Mouse (Mus musculus) embryonic facial prominence, embryonic 10.5 days (tissue): Measurements from ENCODE around the gene Cd1d1. TPM values are rescaled to one million over a fixed set of nuclear protein-coding genes. Genes with fewer than 3 reads are reported as not detected.
"Not testable (repeated sequence)": the region's sequence is repeated elsewhere in the genome, so short reads cannot be mapped to it uniquely, and the experiment has no call there.

Experiments
- DNase-seq: peaks from one replicate; pipeline ENCODE4 v3.0.0-alpha.2; 2017; ENCODE audit warnings: low spot score
- H3K27ac ChIP-seq: fragments of 300-500 bp; sonication (generic); replicated peaks from 2 replicates; pipeline ENCODE4 v1.5.1; 2016; ENCODE audit warnings: mild to moderate bottlenecking
- H3K27me3 ChIP-seq: fragments of 300-500 bp; sonication (generic); replicated peaks from 2 replicates; pipeline ENCODE4 v1.6.1; 2016; ENCODE audit warnings: low read depth, mild to moderate bottlenecking; ENCODE audit not compliant: poor library complexity, severe bottlenecking
- H3K36me3 ChIP-seq: fragments of 300-500 bp; sonication (generic); replicated peaks from 2 replicates; pipeline ENCODE4 v1.6.1; 2016; ENCODE audit warnings: mild to moderate bottlenecking, moderate library complexity
- H3K4me1 ChIP-seq: fragments of 300-500 bp; sonication (generic); 2 replicates; pipeline ENCODE4 v1.6.1; 2016
- H3K4me3 ChIP-seq: fragments of 300-500 bp; sonication (generic); 2 replicates; pipeline ENCODE4 v1.5.1; 2016; ENCODE audit warnings: mild to moderate bottlenecking, moderate library complexity
- H3K9me3 ChIP-seq: fragments of 300-500 bp; sonication (generic); 2 replicates; pipeline ENCODE4 v1.6.1; 2016; ENCODE audit warnings: mild to moderate bottlenecking
- WGBS: fragments of 180-500 bp; shearing (Covaris S2); methylation state at CpG from one replicate; pipeline ENCODE4 v1.1.7; 2016; 5-methylcytosine and 5-hydroxymethylcytosine counted together
- polyA plus RNA-seq: library from polyadenylated mRNA; unstranded; fragments of >200 nt; fragmentation: Nextera tagmentation; extraction: Ambion mirVana; gene quantifications from 2 replicates; pipeline ENCODE4 v1.2.1, GENCODE M21; 2016

The Cd1d1 gene
- polyA plus RNA-seq, 1 experiment from 2014 or later, result 28.9 TPM

DNA sequence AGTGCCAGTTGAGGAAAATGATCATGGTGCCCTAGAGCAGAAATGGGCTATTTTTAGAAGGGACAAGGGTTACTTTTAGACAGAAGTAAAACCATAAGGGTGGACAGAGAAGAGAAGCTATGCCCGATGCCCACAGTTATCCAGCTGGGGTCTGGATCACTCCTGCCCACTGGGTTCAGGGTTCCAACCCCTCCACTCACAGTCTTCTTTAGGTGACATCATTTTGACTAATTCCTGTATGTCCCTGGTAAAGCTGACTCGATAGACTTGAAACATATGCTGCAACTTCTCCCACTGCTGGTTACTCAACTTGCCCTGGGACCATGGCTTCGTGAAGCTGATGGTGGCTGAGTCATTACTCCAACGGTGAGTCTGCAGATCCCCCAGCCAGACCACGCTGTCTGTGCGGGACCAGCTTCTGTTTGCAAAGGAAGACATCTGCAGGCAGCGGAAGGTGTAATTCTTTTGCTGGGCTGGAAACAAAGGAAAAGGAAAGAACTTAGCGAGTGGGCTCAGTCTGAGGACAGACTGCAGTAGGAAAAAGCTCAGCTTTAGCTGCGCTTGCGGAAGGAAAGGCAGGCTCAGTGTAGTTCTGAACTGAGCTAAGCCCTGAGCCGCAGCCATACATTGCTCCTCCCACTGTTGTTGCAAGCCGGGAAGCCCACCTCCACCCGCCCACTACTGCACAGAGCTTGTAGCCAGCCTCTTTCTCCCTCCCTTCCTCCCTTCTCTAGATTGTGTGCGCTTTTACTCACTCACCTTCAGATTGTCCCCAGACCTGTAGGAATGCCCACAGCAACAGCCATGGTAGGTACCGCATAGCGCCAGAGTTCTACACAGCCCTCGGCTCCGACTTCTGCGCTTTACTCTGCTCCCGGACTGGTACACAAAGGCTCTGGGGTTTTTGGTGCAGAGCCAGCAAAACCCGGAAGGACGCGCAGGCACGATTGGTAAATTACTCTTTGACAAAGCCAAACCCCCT is 517 bp downstream of the Cd1d1 start:
- not testable (repeated sequence) for H3K36me3 ChIP-seq, H3K9me3 ChIP-seq, H3K27me3 ChIP-seq
- peak overlapping the region; percentile 67 for H3K4me3 ChIP-seq
- peaks cover 11% of the 10 kb centered on the region for H3K4me1 ChIP-seq
- H3K27ac ChIP-seq, result peak overlapping the region; percentile 92
- DNase-seq, result peak; percentile 84
- WGBS, result 8% methylated on average over 24 of the region's 24 CpGs

DNA sequence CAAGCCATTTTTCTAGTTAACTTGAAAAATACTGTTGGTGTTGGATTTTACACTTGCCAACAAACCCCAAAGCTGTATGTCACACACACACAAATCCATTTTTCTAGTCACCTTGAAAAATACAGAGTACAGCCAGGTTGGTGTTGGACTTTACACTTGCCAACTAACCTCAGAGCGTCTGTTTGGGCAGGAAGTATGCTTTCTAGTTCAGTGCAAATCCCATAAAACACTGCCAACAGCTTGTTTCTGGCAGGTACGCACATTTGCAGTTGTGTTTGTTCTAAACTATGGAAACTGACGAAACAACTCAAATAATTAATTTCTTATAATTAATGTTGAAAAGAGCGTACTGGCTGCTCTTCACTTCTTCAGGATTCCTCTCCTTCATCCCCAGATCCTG is 3.1 kb downstream of the Cd1d1 start:
- 89% methylated on average over 4 of the region's 4 CpGs for WGBS
- H3K4me1 ChIP-seq, result peaks cover 11% of the 10 kb centered on the region

DNA sequence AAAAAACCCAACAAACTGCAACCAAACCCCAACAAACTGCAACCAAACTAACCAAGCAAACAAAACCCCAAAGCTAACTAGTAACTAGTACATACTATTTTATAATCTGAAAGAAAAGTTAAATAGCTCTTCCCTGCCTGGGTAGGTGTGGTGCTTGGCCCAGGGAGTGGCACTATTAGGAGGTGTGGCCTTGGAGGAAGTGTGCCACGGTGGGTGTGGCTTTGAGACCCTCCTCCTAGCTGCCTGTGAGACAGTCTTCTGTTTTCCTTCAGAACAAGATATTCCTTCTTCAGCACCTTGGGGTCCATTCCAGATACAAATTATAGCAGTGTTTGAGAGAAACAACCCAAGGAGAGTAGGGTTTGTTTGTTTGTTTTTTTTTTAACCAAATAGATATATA is 3.9 kb downstream of the Cd1d1 start:
- Histone ChIP-seq H3K27me3 (no peaks in the 10 kb centered on the region), H3K36me3 (no peaks in the 10 kb centered on the region), H3K4me1 (peaks cover 6% of the 10 kb centered on the region), H3K4me3 (no peak overlapping the region), H3K27ac (no peak overlapping the region), H3K9me3 (no peaks in the 10 kb centered on the region)
- no peak for DNase-seq
- WGBS, result 65% methylated on average over 1 of the region's 1 CpGs

More for the DNA sequence above, 3.1 kb downstream of the Cd1d1 start:
- no peak for DNase-seq
- Histone ChIP-seq H3K27me3 (no peaks in the 10 kb centered on the region), H3K36me3 (no peaks in the 10 kb centered on the region), H3K27ac (no peak overlapping the region), H3K4me3 (no peak overlapping the region), H3K9me3 (no peaks in the 10 kb centered on the region)

DNA sequence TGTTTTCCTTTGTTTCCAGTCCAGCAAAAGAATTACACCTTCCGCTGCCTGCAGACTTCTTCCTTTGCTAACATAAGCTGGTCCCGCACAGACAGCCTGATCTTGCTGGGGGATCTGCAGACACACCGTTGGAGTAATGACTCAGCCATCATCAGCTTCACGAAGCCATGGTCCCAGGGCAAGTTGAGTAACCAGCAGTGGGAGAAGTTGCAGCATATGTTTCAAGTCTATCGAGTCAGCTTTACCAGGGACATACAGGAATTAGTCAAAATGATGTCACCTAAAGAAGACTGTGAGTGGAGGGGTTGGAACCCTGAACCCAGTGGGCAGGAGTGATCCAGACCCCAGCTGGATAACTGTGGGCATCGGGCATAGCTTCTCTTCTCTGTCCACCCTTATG is 12.3 kb downstream of the Cd1d1 start:
- not testable (repeated sequence) for H3K4me1 ChIP-seq, DNase-seq, H3K27me3 ChIP-seq, H3K36me3 ChIP-seq, H3K9me3 ChIP-seq
- WGBS, result 52% methylated on average over 6 of the region's 6 CpGs
- H3K4me3 ChIP-seq, result peak overlapping the region; percentile 54
- H3K27ac ChIP-seq, result peak overlapping the region; percentile 79

DNA sequence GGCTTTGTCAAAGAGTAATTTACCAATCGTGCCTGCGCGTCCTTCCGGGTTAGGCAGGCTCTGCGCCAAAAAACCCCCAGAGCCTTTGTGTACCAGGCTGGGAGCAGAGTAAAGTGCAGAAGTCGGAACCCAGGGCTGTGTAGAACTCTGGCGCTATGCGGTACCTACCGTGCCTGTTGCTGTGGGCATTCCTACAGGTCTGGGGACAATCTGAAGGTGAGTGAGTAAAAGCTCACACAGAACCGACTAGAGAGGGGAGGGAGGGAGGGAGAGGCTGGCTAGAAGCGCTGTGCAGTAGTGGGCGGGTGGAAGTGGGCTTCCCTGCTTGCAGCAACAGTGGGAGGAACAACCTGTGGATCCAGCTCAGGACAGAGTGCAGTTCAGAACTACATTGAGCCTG is 12.8 kb downstream of the Cd1d1 start:
- Histone ChIP-seq H3K36me3 (no peaks in the 10 kb centered on the region), H3K27me3 (0 out of 2 replicates have a peak, but pooled peaks cover 5% of the 10 kb centered on the region), H3K9me3 (no peaks in the 10 kb centered on the region), H3K4me3 (peak overlapping the region; percentile 54), H3K27ac (peak overlapping the region; percentile 79), H3K4me1 (peaks cover 6% of the 10 kb centered on the region)
- 22% methylated on average over 12 of the region's 12 CpGs for WGBS
- DNase-seq, result peak; percentile 52

DNA sequence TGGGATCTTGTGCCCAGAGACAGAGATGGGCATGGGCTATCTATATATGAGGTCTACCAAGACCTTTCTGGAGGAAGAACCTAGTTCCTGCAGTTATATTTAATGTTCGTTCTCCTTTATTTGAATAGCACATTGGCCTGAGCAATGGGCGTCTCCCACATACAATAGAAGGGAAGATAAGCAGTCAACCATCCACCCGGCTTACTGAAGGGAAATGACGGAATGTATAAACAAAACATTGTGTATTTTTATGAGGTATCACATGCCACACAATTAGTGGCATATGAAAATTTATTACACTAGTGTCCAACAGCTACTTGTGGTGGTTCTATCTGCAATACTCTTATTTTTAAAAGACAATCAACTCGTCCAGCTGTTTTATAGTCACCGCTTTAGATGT is 15.9 kb downstream of the Cd1d1 start:
- H3K36me3 ChIP-seq, result no peaks in the 10 kb centered on the region
- 92% methylated on average over 6 of the region's 6 CpGs for WGBS
- H3K27ac ChIP-seq, result no peak overlapping the region
- H3K27me3 ChIP-seq, result 0 out of 2 replicates have a peak, but pooled peaks cover 5% of the 10 kb centered on the region
- no peaks in the 10 kb centered on the region for H3K9me3 ChIP-seq
- no peak overlapping the region for H3K4me3 ChIP-seq
- DNase-seq, result no peak
- H3K4me1 ChIP-seq, result peaks cover 6% of the 10 kb centered on the region

DNA sequence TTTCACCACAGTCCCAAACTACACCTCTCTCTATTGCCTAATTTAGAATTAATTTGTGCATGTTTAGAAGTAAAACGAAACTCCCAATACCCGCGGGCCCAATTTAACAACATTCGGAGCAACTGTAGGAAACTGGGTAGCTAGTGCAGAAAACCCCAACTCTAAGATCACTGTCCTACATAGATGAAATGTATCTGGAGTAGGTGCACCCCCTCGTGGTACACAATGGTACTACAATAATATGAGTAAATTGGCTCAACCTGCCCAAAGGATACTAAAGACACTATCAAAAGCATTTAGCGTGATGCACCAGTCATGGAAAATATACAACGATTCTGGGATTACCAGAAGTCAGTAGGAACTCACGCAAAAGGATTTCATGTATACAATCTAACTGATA is 22.7 kb downstream of the Cd1d1 start:
- no peaks in the 10 kb centered on the region for H3K4me1 ChIP-seq
- no peak overlapping the region for H3K27ac ChIP-seq
- H3K27me3 ChIP-seq, result no peaks in the 10 kb centered on the region
- no peaks in the 10 kb centered on the region for H3K36me3 ChIP-seq
- H3K9me3 ChIP-seq, result no peaks in the 10 kb centered on the region
- no peak overlapping the region for H3K4me3 ChIP-seq
- WGBS, result 18% methylated on average over 8 of the region's 8 CpGs
- peak; percentile 56 for DNase-seq

DNA sequence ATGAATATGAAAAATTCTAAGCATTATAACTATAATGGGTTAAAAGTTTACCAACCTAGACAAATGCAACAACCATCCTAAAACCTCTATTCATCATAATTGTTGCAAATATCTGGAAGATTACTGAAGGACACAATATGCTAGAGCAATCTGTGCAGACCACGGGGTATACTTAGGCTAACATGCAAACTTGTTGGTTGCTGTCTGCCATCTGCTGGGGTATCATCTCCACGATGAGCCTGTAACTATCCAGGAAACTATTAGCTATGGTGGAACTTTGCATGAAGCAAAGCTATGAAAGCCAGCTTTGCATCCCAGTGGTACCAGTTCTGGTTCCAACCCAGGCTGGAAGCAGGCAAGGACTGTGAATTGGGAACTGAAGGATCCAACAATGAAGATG is 24.1 kb downstream of the Cd1d1 start:
- Histone ChIP-seq H3K27me3 (no peaks in the 10 kb centered on the region), H3K36me3 (no peaks in the 10 kb centered on the region), H3K27ac (no peak overlapping the region), H3K9me3 (no peaks in the 10 kb centered on the region), H3K4me3 (no peak overlapping the region), H3K4me1 (no peaks in the 10 kb centered on the region)
- 85% methylated on average over 2 of the region's 2 CpGs for WGBS
- DNase-seq, result no peak

DNA sequence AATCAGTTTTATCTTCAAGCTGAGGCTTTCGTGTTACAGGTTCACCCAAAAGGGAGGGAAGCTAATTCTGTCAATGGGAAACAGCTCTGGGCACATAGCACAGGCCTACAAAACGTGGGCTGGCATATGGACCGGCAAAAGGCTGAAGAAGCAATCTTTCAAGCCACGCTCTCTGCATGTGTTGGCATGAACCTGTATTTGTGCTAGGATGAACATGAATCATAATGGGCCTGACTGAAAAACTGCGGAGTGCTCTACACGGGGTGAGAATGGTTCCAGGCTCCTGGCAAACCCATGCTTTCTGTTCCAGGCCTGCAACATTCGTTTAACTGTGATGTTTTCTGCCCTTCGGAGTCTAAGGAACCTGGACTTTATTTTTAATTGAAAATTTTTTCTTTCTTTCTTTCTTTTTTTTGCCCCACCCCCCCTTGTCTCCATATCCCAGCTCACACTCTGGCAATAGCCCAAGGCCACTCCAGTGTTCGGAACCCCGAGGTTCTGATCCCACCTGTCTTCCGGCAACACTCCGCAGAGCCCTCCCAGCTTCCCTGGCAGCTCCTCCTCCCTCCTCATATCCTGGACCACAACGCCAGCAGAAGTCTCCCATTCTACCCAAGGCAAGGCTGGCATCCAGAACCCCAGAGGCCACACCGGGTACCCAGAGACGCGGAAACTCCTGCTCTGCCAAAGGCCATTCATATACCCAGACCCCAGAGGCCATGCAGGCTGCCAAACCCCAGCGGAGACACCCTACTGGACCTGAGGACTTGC is 36.4 kb downstream of the Cd1d1 start:
- Histone ChIP-seq H3K4me1 (no peaks in the 10 kb centered on the region), H3K9me3 (no peaks in the 10 kb centered on the region), H3K27ac (no peak overlapping the region), H3K27me3 (no peaks in the 10 kb centered on the region), H3K4me3 (no peak overlapping the region), H3K36me3 (no peaks in the 10 kb centered on the region)
- DNase-seq, result no peak
- WGBS, result 92% methylated on average over 17 of the region's 17 CpGs

DNA sequence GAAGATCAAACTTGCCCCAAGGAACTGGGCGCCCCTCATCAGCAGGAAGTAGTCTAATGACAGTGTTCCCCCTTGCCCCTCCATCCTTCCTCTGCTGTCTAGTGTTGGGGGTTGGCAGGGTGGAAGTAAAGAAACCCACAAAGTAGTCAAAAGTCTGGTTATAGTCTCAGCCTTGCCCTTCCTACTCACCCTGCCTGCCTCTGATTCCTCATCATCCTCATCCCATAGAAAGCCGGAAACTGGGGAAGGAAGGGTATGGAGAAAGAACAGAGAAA is 37.9 kb downstream of the Cd1d1 start:
- no peaks in the 10 kb centered on the region for H3K36me3 ChIP-seq
- no peaks in the 10 kb centered on the region for H3K27me3 ChIP-seq
- H3K4me3 ChIP-seq, result no peak overlapping the region
- DNase-seq, result no peak
- WGBS, result 92% methylated on average over 2 of the region's 2 CpGs
- no peaks in the 10 kb centered on the region for H3K4me1 ChIP-seq
- no peaks in the 10 kb centered on the region for H3K9me3 ChIP-seq
- H3K27ac ChIP-seq, result no peak overlapping the region

DNA sequence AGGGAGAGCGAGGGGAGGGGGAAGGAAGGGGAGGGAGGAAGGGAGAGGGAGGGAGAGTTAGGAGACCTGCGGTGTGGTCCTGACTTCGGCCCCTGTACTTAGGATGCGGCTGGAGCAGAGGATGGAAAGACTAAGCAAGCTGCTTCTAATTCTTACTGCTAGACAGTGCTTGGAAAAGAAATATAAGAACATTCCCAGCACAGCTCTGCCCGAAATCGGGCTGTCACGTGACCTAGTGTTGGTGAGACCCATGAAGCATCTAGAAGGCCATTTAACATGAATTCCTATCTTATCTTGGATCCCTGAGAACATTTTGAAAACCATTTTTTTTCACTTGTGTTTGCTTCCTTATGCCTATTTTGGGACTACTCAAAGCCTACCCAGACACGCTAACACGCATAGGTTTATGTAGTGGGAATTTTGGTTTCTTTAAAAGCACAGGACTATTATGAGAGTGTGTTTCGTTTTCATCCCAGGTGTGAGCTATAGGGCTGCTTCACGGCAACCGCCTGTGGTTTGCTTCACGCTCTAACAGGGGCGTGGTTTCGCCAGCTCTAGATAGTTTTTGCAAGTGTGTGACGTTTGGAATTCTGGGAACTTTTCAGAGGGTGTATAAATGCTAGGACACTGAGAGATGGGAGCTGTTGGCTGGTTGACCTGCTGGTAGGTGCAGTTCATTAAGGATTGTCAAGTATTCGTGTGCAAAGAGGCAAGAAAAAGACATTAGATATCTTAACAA is 38.4 kb downstream of the Cd1d1 start:
- Histone ChIP-seq H3K9me3 (no peaks in the 10 kb centered on the region), H3K27me3 (no peaks in the 10 kb centered on the region), H3K27ac (no peak overlapping the region), H3K4me3 (no peak overlapping the region), H3K36me3 (no peaks in the 10 kb centered on the region), H3K4me1 (no peaks in the 10 kb centered on the region)
- DNase-seq, result no peak
- 88% methylated on average over 17 of the region's 17 CpGs for WGBS

DNA sequence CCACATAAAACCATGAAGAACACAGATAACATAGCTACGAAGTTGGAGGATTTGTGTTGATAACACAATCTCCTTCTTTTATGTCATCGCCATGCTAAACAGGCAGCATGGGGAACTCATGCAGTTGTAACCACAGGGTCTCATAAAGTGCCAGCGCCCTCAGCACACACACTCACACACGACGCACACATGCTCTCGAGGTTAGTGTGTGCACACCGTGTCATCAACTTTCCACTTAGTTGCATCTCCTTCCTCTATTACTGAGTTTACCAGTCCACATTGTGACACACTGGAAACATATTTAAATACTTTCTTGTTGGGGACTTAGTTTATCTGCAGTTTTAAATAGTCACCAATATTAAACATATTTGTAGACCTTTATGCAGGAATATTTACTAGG is 40.2 kb downstream of the Cd1d1 start:
- 94% methylated on average over 7 of the region's 7 CpGs for WGBS
- H3K36me3 ChIP-seq, result no peaks in the 10 kb centered on the region
- H3K27me3 ChIP-seq, result no peaks in the 10 kb centered on the region
- no peak overlapping the region for H3K27ac ChIP-seq
- H3K4me3 ChIP-seq, result no peak overlapping the region
- H3K4me1 ChIP-seq, result peaks cover 13% of the 10 kb centered on the region
- no peaks in the 10 kb centered on the region for H3K9me3 ChIP-seq
- no peak for DNase-seq
